Mouse (Mus musculus) liver, embryonic 15.5 days (tissue): Measurements from ENCODE around the gene Gm10518. TPM values are rescaled to one million over a fixed set of nuclear protein-coding genes. Genes with fewer than 3 reads are reported as not detected.
A peak's percentile ranks its signal among the peaks of the same experiment; 100 is the strongest.

ENCODE experiments used
- ATAC-seq: fragments of 200-750 bp; cut with Nextera tagmentation; 2 replicates; pipeline ENCODE4 v1.8.0; 2017; ENCODE audit warnings: moderate number of reproducible peaks, mild to moderate bottlenecking, moderate library complexity; ENCODE audit not compliant: insufficient read depth
- H3K27ac ChIP-seq: fragments of 300-500 bp; sonication (generic); replicated peaks from 2 replicates; pipeline ENCODE4 v1.5.1; 2015; ENCODE audit warnings: mild to moderate bottlenecking, inconsistent platforms
- H3K27me3 ChIP-seq: fragments of 300-500 bp; sonication (generic); 2 replicates; pipeline ENCODE4 v1.6.1; 2015; ENCODE audit warnings: mild to moderate bottlenecking, inconsistent platforms
- H3K36me3 ChIP-seq: fragments of 300-500 bp; sonication (generic); replicated peaks from 2 replicates; pipeline ENCODE4 v1.6.1; 2015; ENCODE audit warnings: moderate library complexity, mild to moderate bottlenecking, inconsistent platforms
- H3K4me1 ChIP-seq: fragments of 300-500 bp; sonication (generic); replicated peaks from 2 replicates; pipeline ENCODE4 v1.6.1; 2015; ENCODE audit warnings: inconsistent platforms
- H3K4me2 ChIP-seq: fragments of 300-500 bp; sonication (generic); 2 replicates; pipeline ENCODE4 v1.6.1; 2015; ENCODE audit warnings: moderate library complexity, mild to moderate bottlenecking, inconsistent platforms
- H3K4me3 ChIP-seq: fragments of 300-500 bp; sonication (generic); replicated peaks from 2 replicates; pipeline ENCODE4 v1.5.1; 2015; ENCODE audit warnings: mild to moderate bottlenecking, inconsistent platforms
- H3K9ac ChIP-seq: fragments of 300-500 bp; sonication (generic); 2 replicates; pipeline ENCODE4 v1.6.1; 2015; ENCODE audit warnings: moderate library complexity, mild to moderate bottlenecking, inconsistent platforms
- H3K9me3 ChIP-seq: fragments of 300-500 bp; sonication (generic); replicated peaks from 2 replicates; pipeline ENCODE4 v1.6.1; 2016; ENCODE audit warnings: inconsistent platforms
- WGBS: fragments of 180-500 bp; shearing (Covaris S2); methylation state at CpG from one replicate; pipeline ENCODE4 v1.1.7; 2015; ENCODE audit warnings: mixed read lengths; ENCODE audit not compliant: insufficient replicate concordance; 5-methylcytosine and 5-hydroxymethylcytosine counted together
- polyA plus RNA-seq: library from polyadenylated mRNA; unstranded; fragments of >200 nt; fragmentation: Nextera tagmentation; extraction: Ambion mirVana; gene quantifications from 2 replicates; pipeline ENCODE4 v1.2.1, GENCODE M21; 2015

Gene Gm10518
- polyA plus RNA-seq, 1 experiment from 2014 or later, result 0.14 TPM

DNA sequence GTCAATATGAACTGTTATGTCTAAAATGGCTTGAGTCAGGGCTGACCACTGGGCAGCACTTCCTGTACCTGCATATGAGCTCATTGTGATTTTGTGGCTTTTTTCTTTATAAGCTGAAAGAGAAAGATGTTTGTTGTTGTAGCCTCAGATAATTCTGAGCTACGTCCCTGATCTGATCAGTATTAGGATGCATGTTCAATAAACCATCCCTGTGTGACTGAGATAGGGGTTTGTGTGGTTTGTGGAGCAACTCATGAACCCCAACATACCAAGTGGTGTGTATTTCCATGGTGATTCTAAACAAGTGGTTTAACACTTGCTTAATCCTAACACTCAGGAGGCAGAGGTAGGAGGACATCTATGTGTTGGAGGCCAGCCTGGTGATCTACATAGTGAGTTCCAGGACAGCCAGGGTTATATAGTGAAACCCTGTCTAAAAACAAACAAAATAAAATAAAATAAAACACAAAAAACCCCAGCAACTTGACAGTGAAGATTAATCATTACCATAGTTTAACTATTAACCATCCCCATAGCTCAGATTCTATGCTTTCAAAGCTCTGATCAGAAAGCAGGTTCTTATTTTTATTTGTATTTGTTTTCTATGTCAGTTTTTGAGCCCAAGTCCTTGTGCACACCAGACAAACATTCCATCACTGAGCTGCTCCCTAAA lies 32.7 kb downstream of the Gm10518 start:
- H3K27ac ChIP-seq, result peak overlapping the region; percentile 31

GRCm38 (mm10) chr1:179836426-179837404 lies 33.5 kb downstream of the Gm10518 start:
- H3K27me3 ChIP-seq, result no peaks in the 10 kb centered on the region
- H3K4me2 ChIP-seq, result no peak overlapping the region
- ATAC-seq, result peak; percentile 47
- H3K36me3 ChIP-seq, result no peaks in the 10 kb centered on the region
- WGBS, result 55% methylated on average over 7 of the region's 7 CpGs
- H3K9me3 ChIP-seq, result no peaks in the 10 kb centered on the region
- no peak overlapping the region for H3K9ac ChIP-seq
- H3K27ac ChIP-seq, result peak overlapping the region; percentile 26; the same call in 1 of the 2 replicates
- H3K4me1 ChIP-seq, result peaks cover 37% of the 10 kb centered on the region
- no peak overlapping the region for H3K4me3 ChIP-seq

More for the DNA sequence above, 32.7 kb downstream of the Gm10518 start:
- Histone ChIP-seq H3K36me3 (no peaks in the 10 kb centered on the region), H3K4me3 (no peak overlapping the region), H3K4me1 (peaks cover 37% of the 10 kb centered on the region), H3K27me3 (no peaks in the 10 kb centered on the region), H3K9ac (no peak overlapping the region), H3K4me2 (no peak overlapping the region), H3K9me3 (no peaks in the 10 kb centered on the region)
- peak; percentile 40; the same call in 1 of the 2 replicates for ATAC-seq
- WGBS, result 22% methylated on average over 1 of the region's 1 CpGs

- H3K4me1 ChIP-seq, result peaks cover 21% of the 10 kb centered on the region
- no peak for ATAC-seq
- 55% methylated on average over 7 of the region's 7 CpGs for WGBS
These were observed 39.4 kb downstream of the Gm10518 start for GRCm38 (mm10) chr1:179842568-179842967.

GRCm38 (mm10) chr1:179843981-179844380 lies 40.8 kb downstream of the Gm10518 start:
- no peaks in the 10 kb centered on the region for H3K9me3 ChIP-seq
- H3K4me1 ChIP-seq, result peaks cover 28% of the 10 kb centered on the region
- H3K36me3 ChIP-seq, result no peaks in the 10 kb centered on the region
- H3K4me2 ChIP-seq, result no peak overlapping the region
- H3K27ac ChIP-seq, result no peak overlapping the region
- ATAC-seq, result no peak
- no peak overlapping the region for H3K9ac ChIP-seq
- WGBS, result 47% methylated on average over 3 of the region's 3 CpGs
- no peaks in the 10 kb centered on the region for H3K27me3 ChIP-seq
- H3K4me3 ChIP-seq, result no peak overlapping the region

More at GRCm38 (mm10) chr1:179842568-179842967, 39.4 kb downstream of the Gm10518 start:
- H3K9me3 ChIP-seq, result no peaks in the 10 kb centered on the region
- no peak overlapping the region for H3K4me3 ChIP-seq
- no peaks in the 10 kb centered on the region for H3K27me3 ChIP-seq
- no peaks in the 10 kb centered on the region for H3K36me3 ChIP-seq
- no peak overlapping the region for H3K9ac ChIP-seq
- no peak overlapping the region for H3K4me2 ChIP-seq
- no peak overlapping the region for H3K27ac ChIP-seq

DNA sequence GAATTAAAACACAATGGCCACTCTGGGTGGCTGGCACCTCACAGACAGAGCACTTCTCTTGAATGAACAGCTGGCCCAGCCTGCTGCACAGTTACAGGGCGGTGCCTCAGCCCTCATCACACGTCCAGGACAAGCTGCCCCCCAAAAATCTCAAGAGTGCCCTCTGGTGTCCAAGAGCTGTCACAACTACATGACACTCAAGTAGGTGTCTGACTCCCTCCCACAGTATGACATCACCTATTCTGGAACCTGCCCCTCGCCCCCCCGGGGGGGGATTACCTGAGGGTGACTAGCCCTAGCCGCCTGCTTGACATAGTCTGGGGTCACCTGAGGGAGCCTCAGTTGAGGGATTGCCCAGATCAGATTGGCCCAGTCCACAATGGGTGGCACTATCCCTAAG lies 41.7 kb downstream of the Gm10518 start:
- no peak overlapping the region for H3K4me2 ChIP-seq
- WGBS, result 10% methylated on average over 5 of the region's 5 CpGs
- no peaks in the 10 kb centered on the region for H3K9me3 ChIP-seq
- no peak overlapping the region for H3K9ac ChIP-seq
- no peak overlapping the region for H3K27ac ChIP-seq
- peak; percentile 75 for ATAC-seq
- no peaks in the 10 kb centered on the region for H3K36me3 ChIP-seq
- H3K4me3 ChIP-seq, result no peak overlapping the region
- H3K4me1 ChIP-seq, result peaks cover 28% of the 10 kb centered on the region
- H3K27me3 ChIP-seq, result no peaks in the 10 kb centered on the region

- no peaks in the 10 kb centered on the region for H3K9me3 ChIP-seq
- peaks cover 28% of the 10 kb centered on the region for H3K4me1 ChIP-seq
- no peaks in the 10 kb centered on the region for H3K36me3 ChIP-seq
- no peak overlapping the region for H3K27ac ChIP-seq
- no peak overlapping the region for H3K4me2 ChIP-seq
- H3K4me3 ChIP-seq, result no peak overlapping the region
- WGBS, result 71% methylated on average over 16 of the region's 16 CpGs
- H3K9ac ChIP-seq, result no peak overlapping the region
- no peak for ATAC-seq
- H3K27me3 ChIP-seq, result no peaks in the 10 kb centered on the region
These were observed 42.8 kb downstream of the Gm10518 start for GRCm38 (mm10) chr1:179845832-179846499.

DNA sequence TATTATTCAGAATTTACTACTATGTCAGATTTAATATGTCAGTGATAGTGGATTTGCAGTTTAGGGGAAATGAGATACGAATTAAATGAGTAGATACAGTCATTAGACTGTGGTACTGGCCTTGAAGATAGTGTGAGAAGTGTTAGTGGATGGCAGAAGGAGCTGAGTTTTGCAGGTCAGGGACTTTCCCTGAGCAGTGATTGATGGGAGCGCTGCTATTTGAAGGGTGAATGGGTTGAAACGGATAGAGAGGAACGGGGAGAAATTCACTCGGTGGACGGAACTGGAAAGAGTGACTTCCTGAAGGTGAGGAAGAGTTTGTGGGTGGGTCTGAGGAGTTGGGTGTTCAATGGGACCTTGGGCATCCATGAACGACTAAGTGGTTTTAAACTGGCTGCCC lies 44.0 kb downstream of the Gm10518 start:
- Histone ChIP-seq H3K27ac (no peak overlapping the region), H3K4me3 (no peak overlapping the region), H3K4me2 (no peak overlapping the region; the same call in 1 of the 2 replicates), H3K9me3 (no peaks in the 10 kb centered on the region), H3K4me1 (peaks cover 24% of the 10 kb centered on the region), H3K9ac (no peak overlapping the region), H3K27me3 (no peaks in the 10 kb centered on the region), H3K36me3 (no peaks in the 10 kb centered on the region)
- 28% methylated on average over 7 of the region's 7 CpGs for WGBS
- no peak for ATAC-seq

- H3K9me3 ChIP-seq, result no peaks in the 10 kb centered on the region
- WGBS, result 8% methylated on average over 20 of the region's 20 CpGs
- peak; percentile 40; the same call in 1 of the 2 replicates for ATAC-seq
These were observed 44.7 kb downstream of the Gm10518 start for GRCm38 (mm10) chr1:179847759-179848389.

DNA sequence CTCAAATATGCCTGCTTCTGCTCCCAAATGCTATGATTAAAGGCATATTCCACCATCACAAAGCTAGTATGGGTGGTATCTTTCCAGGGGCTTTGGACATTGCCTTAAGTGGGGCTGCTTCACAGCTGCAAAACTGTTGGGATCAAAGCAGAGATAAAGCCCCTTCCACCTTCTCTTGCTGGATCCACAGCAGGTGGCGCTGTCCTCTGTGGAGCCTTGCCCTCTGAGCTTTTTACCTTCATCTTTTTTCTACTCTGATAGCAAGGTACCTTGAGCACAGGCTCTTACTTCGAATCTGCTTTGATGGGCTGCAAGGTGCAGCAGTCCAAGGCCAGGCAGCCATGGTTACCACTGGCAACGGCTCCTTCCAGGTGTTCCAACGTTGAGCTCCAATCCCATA lies 50.2 kb downstream of the Gm10518 start:
- Histone ChIP-seq H3K9me3 (no peaks in the 10 kb centered on the region), H3K4me3 (no peak overlapping the region), H3K27me3 (no peaks in the 10 kb centered on the region), H3K9ac (no peak overlapping the region), H3K36me3 (no peaks in the 10 kb centered on the region), H3K4me1 (peaks cover 23% of the 10 kb centered on the region), H3K4me2 (peak overlapping the region; percentile 60), H3K27ac (peak overlapping the region; percentile 82)
- ATAC-seq, result no peak
- 15% methylated on average over 4 of the region's 4 CpGs for WGBS

More at GRCm38 (mm10) chr1:179847759-179848389, 44.7 kb downstream of the Gm10518 start:
- Histone ChIP-seq H3K36me3 (no peaks in the 10 kb centered on the region), H3K27me3 (no peaks in the 10 kb centered on the region), H3K4me3 (peak overlapping the region; percentile 51), H3K4me1 (peaks cover 24% of the 10 kb centered on the region), H3K9ac (peak overlapping the region; percentile 49; the same call in 1 of the 2 replicates), H3K4me2 (peak overlapping the region; percentile 74), H3K27ac (no peak overlapping the region)
